Mouse (Mus musculus): ENCODE data around the gene Olfr642. TPM values are rescaled to one million over a fixed set of nuclear protein-coding genes. Genes with fewer than 3 reads are reported as not detected.

Gene Olfr642
- total RNA-seq (2022): not detected

DNA sequence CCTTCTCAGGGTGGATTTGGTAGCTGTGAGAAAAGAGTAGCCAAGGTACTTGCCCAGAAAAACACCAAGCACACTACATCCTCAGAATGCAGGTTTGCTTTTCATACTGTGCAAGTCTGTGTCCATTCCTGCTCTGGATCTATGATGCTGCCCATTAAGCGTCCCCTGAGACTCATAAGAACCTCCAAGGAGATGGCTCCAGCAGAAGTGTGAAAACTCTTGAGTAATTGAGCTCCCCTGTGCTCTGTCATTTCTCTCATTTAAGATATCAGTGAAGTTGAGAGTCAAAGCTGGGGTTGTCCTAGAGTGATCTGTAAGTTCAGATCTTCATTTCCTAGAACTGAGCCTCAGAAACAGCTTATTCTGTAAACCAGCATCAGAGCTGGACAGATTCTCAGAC is at the start of gene Olfr642:
Olfr642 (minus strand) TSS at position 101 of the 400 bp plus-strand sequence.
- DNase-seq (ENCODE audit: low spot score in 2 of 2): no peak

DNA sequence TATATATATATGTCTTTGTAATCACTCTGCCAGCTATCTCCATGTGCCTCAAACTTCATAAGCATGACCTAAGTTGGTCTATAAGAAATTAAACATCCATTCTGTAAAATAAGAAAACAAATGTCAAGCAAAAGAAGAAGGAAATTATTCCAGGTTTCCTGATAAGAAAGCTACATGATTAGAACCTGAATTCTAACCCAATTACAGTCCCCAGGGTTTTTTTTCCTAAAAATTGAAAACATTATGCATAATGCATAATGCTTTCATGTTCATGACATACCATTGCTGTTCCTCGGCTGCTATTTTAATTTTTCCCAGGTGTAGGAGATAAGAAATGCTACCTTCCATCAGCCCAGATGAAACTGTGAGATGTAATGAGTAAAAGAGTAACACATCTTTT is 32.9 kb upstream of the Olfr642 start, which contains the start of gene Olfr645:
Olfr645 (minus strand) TSS at position 101 of the 400 bp plus-strand sequence.
- no peak for DNase-seq (ENCODE audit: low spot score in 2 of 2)

DNA sequence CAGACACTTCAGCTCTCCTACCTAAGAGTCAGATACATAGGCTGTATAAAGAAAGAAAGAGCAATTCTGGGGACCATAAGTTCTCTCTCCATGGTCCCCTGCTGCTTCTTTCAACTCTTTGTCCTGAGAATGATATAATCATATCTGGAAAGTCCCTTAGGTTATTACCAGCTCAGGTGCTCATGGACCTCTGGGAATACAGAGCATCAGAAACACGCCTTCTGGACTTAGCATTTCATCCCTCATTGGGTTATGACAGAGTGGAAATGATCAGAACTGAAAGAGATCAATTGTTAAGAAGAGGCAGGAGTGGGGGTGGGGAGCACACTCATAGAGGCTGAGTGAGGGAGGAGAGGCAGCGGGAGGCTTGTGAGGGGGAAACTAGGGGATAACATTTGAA is 19.3 kb upstream of the Olfr642 start, which contains the start of gene Olfr644:
Olfr644 (minus strand) TSS at position 101 of the 400 bp plus-strand sequence.
- no peak for DNase-seq (ENCODE audit: low spot score in 2 of 2)

GRCm38 (mm10) chr7:104061345-104061744 is 8.9 kb upstream of the Olfr642 start, which contains the start of gene 4930516K23Rik:
TSS of gene 4930516K23Rik (minus strand) at chr7:104061445.
- no peak for DNase-seq (ENCODE audit: low spot score in 2 of 2)

GRCm38 (mm10) chr7:104059215-104059614 is 6.7 kb upstream of the Olfr642 start:
- no peak for DNase-seq (ENCODE audit: low spot score in 2 of 2)

DNA sequence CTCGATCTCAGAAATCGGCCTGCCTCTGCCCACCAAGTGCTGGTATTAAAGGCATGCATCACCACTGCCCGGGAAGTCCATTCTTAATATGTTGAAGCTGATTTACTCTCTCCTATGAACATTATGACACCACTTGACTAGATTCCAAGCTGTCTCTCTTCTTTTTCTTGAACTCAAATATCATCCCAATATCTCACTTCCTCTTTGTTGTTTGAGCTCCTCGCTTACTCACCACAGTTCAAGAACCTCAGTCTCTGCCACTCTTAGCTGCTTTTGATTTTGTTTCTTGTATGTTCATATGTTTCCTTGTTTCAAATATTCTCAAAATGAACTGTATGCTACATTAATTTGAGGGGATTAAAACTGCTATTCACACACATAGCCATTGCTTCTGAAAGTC is 1.7 kb downstream of the Olfr642 start:
- DNase-seq (ENCODE audit: low spot score in 2 of 2): no peak

DNA sequence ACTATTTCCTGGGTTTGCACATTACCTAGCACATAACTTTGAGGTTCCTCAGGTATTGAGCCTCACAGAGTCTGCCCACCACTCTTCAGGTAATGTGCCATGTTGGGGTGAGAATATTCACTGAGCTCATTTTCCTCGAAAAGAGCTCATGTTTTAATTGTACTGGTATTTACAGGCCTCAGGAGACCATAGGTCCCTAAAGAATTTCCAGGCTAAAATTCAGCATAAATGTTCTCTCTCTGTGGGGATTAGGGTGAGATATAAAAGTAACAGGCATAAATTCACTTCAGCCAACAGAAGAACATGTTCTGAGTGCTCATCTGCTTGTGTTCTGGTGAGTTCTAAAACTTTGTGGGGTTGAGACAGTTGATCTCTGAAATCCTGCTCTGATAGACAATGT is 17.3 kb downstream of the Olfr642 start, which contains the start of gene Olfr641:
Olfr641 (plus strand) TSS at position 301 of the 400 bp plus-strand sequence.
- no peak for DNase-seq (ENCODE audit: low spot score in 2 of 2)

- no peak for DNase-seq (ENCODE audit: low spot score in 2 of 2)
Observed at GRCm38 (mm10) chr7:104026978-104027377, 25.5 kb downstream of the Olfr642 start.

DNA sequence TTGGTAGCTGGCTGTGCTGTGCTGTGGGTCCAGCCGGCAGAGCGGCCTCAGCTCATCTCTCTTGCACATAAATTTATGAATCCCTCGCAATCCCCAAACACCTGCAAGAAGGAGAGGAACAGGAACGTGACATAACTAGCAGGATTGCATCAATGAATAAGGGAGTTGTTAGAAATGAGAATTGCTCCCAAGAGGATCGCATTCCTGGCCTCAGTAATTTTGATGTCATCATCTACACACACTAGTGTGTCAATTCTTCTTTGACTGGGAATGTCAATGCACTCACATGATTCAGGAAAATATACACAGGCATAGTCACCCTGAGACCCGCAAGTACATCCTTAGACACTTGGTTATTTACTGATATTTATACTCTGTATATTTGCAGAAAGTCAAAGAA is 27.0 kb downstream of the Olfr642 start, which contains the start of gene Olfr640:
Olfr640 (minus strand) TSS at position 101 of the 400 bp plus-strand sequence.
- no peak for DNase-seq (ENCODE audit: low spot score in 2 of 2)

DNA sequence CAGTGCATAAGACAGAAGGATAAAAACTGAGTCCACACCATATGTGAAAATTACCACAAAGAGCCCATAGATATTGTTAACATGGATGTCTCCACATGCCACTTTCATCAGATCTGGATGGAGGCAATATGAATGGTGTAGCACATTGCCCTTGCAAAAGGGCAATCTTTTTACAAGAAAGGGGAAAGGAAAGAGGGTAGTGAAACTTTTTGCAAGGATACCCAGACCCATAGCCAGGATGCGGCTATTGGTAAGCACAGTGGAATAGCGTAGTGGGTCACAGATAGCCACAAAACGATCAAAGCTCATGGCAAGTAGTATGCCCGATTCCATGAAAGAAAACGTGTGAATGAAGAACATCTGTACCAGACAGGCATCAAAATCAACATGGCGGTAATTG is 30.8 kb downstream of the Olfr642 start:
- DNase-seq (ENCODE audit: low spot score in 2 of 2): no peak

- no peak for DNase-seq (ENCODE audit: low spot score in 2 of 2)
Observed at GRCm38 (mm10) chr7:104018953-104019352, 33.5 kb downstream of the Olfr642 start.

DNA sequence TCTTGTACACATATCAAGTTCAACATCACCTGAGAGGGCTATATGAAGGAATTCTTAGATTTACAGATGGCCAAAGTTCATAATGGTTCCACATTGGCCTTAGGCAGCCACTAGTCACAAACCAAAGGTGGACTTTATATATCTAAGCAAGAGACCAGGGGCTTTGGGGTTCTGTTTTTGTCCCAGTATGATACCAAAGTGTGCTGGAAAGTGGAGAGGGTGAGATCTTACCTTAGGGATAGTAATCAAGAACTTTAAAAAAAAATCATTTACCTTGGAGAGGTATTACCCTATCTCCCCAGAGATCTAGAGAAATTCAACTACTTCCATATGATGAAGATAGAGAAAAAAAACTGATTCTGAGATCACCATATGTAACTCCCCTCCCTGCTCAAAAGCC is 35.3 kb downstream of the Olfr642 start, which contains the start of gene Olfr639:
Olfr639 (minus strand) TSS at position 101 of the 400 bp plus-strand sequence.
- DNase-seq (ENCODE audit: low spot score in 2 of 2): no peak

GRCm38 (mm10) chr7:103999124-103999523 is 53.3 kb downstream of the Olfr642 start:
- DNase-seq (ENCODE audit: low spot score in 2 of 2): no peak

GRCm38 (mm10) chr7:103998446-103998845 is 54.0 kb downstream of the Olfr642 start, which contains the start of gene Olfr638:
TSS of gene Olfr638 (plus strand) at chr7:103998746.
- no peak for DNase-seq (ENCODE audit: low spot score in 2 of 2)

Other genes with a start within 250 kb of the Olfr642 start
- gene Hbb-bt, start 238.7 kb downstream of the Olfr642 start, total RNA-seq (2022): 10 to 100 TPM; 11.6 to 30.4 (median 18.8) TPM
- 100 to 1,000 TPM; 150 to 315 (median 224) TPM for gene Hbb-bs, start 224.6 kb downstream of the Olfr642 start, total RNA-seq (2022)
- gene Hbb-bh2, start 212.1 kb downstream of the Olfr642 start, total RNA-seq (2022): not detected
- not detected for gene Hbb-bh1, start 209.5 kb downstream of the Olfr642 start, total RNA-seq (2022)
- gene Hbb-y, start 199.4 kb downstream of the Olfr642 start, total RNA-seq (2022): not detected
- not detected for gene Olfr66, start 166.4 kb downstream of the Olfr642 start, total RNA-seq (2022)
- not detected for gene Olfr64, start 158.2 kb downstream of the Olfr642 start, total RNA-seq (2022)
- not detected for gene Olfr65, start 149.2 kb downstream of the Olfr642 start, total RNA-seq (2022)
- gene Olfr631, start 123.8 kb downstream of the Olfr642 start, total RNA-seq (2022): not detected
- gene Olfr632, start 118.3 kb downstream of the Olfr642 start, total RNA-seq (2022): not detected
- not detected for gene Olfr633, start 108.2 kb downstream of the Olfr642 start, total RNA-seq (2022)
- gene Olfr635, start 81.5 kb downstream of the Olfr642 start, total RNA-seq (2022): not detected
- gene Olfr638, start 53.9 kb downstream of the Olfr642 start, total RNA-seq (2022): not detected
- not detected for gene Olfr639, start 35.4 kb downstream of the Olfr642 start, total RNA-seq (2022)
- not detected for gene Olfr640, start 27.1 kb downstream of the Olfr642 start, total RNA-seq (2022)
- not detected for gene Olfr641, start 17.2 kb downstream of the Olfr642 start, total RNA-seq (2022)
- not detected for gene 4930516K23Rik, start 8.8 kb upstream of the Olfr642 start, total RNA-seq (2022)
- not detected for gene Olfr644, start 19.2 kb upstream of the Olfr642 start, total RNA-seq (2022)
- gene Olfr645, start 32.8 kb upstream of the Olfr642 start, total RNA-seq (2022): not detected
- not detected for gene Olfr646, start 52.2 kb upstream of the Olfr642 start, total RNA-seq (2022)
- gene Ubqln5, start 77.2 kb upstream of the Olfr642 start, total RNA-seq (2022): not detected
- not detected for gene Olfr643, start 84.7 kb upstream of the Olfr642 start, total RNA-seq (2022)
- not detected for gene Ubqln3, start 90.6 kb upstream of the Olfr642 start, total RNA-seq (2022)
- gene Ubqlnl, start 97.9 kb upstream of the Olfr642 start, total RNA-seq (2022): not detected
- gene Olfm5, start 112.2 kb upstream of the Olfr642 start, total RNA-seq (2022): not detected
- gene Olfr648, start 130.7 kb upstream of the Olfr642 start, total RNA-seq (2022): not detected
- gene Olfr649, start 143.3 kb upstream of the Olfr642 start, total RNA-seq (2022): not detected
- under 1 TPM; 0.19 to 0.99 (median 0.20) TPM for gene Trim6, start 166.1 kb upstream of the Olfr642 start, total RNA-seq (2022)
- gene Trim34a, start 191.8 kb upstream of the Olfr642 start, total RNA-seq (2022): 1 to 10 TPM in 1 of 4 experiments, under 1 TPM in 3; 0.87 to 1.6 (median 0.95) TPM
- under 1 TPM; 0.56 to 0.70 (median 0.66) TPM for gene Trim5, start 235.4 kb upstream of the Olfr642 start, total RNA-seq (2022)

Measured in gastrocnemius, adult 8-10 months (tissue).